11 mouse cellular contexts compared by ENCODE assay signal in the genomic region with DNA sequence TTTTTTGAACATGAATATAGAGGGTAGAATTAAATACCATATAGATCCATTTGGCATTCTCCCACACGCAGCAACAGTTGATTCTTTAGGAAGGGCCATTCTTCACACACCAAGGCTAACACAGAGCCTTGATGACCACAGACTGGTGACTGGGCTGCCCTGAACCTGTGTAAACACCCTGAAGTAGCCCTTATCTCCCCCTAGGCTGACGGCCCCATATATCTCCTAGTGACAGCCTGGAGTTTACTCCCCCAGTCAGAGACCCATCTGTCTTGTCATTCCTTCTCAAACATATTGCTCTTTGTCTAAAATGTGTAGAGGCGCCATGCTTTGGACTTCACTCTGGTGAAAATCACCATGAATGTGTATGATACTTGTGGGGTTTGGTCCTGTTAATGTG.
"Had no signal": no experiment of that assay in that cellular context is flagged by ENCODE, and none has a peak within 500 bp of the region (broad histone marks: within the 10 kb centered on the region; RNA-seq: fewer than 3 reads in every experiment).

No protein-coding gene starts in this region.

- H3K9ac ChIP-seq: liver, embryonic 14.5 days; midbrain, embryonic 13.5 days had no signal

- H3K4me2 ChIP-seq: midbrain, embryonic 13.5 days had no signal

- H3K27me3 ChIP-seq: midbrain, embryonic 13.5 days had no signal

- H3K36me3 ChIP-seq: midbrain, embryonic 13.5 days had no signal

- H3K9me3 ChIP-seq: midbrain, embryonic 13.5 days had no signal

- ATAC-seq: lung, postnatal 0 days; midbrain, embryonic 13.5 days had no signal

- DNase-seq: kidney, adult 2 months; kidney, postnatal 4 days; left cerebral cortex, postnatal 4 days; lung, adult 2 months; lung, postnatal 36 days; thymus, postnatal 4 days had no signal

- H3K27ac ChIP-seq: layer of hippocampus, adult 2 months; liver, embryonic 14.5 days; midbrain, embryonic 13.5 days; stomach, postnatal 0 days had no signal

- H3K4me3 ChIP-seq: layer of hippocampus, adult 2 months; midbrain, embryonic 13.5 days had no signal
